Mouse (Mus musculus): ENCODE results near the gene Cartpt. TPM values are rescaled to one million over a fixed set of nuclear protein-coding genes. Genes with fewer than 3 reads are reported as not detected.
A peak's percentile ranks its signal among the peaks of the same experiment; 100 is the strongest.

Gene Cartpt
- total RNA-seq (2014; rRNA removed) (9.2 and 16.1 TPM in 2 replicates), polyA plus RNA-seq (2015; fragmentation: Nextera tagmentation; extraction: Ambion mirVana) (24.8 and 28.4 TPM in 2 replicates)

- ATAC-seq (ENCODE audit: low FRiP score) (no peak), DNase-seq (ENCODE audit: low spot score) (no peak)
- WGBS, result 44% methylated on average over 9 of the region's 9 CpGs
- Histone ChIP-seq H3K9me3 (ENCODE audit: low read length) (no peaks in the 10 kb centered on the region), H3K9ac (replicated peaks; ENCODE audit: low read length, poor library complexity, severe bottlenecking) (peak within 1 kb of the TSS; percentile 46; the same call in 1 of the 2 replicates), H3K27me3 (ENCODE audit: insufficient read depth, low read length) (peaks cover 23% of the 10 kb centered on the region), H3K4me1 (ENCODE audit: insufficient read depth, low read length) (no peaks in the 10 kb centered on the region), H3K4me2 (ENCODE audit: low read depth, low read length, poor library complexity, severe bottlenecking) (peak within 1 kb of the TSS; percentile 65), H3K4me3 (ENCODE audit: low read depth, low read length) (peak within 1 kb of the TSS; percentile 38), H3K27ac (ENCODE audit: low read depth, low read length) (no peak within 1 kb of the TSS), H3K36me3 (ENCODE audit: insufficient read depth, low read length) (no peaks in the 10 kb centered on the region)
- TF ChIP-seq CTCF (IDR thresholded peaks at IDR 0.05), result no peak
Measured at GRCm38 (mm10) chr13:99900965-99901364, at the start of gene Cartpt. Cartpt (minus strand) TSS chr13:99901091.

- H3K4me3 ChIP-seq (ENCODE audit: low read depth, low read length), result no peak overlapping the region
- no peaks in the 10 kb centered on the region for H3K4me1 ChIP-seq (ENCODE audit: insufficient read depth, low read length)
- H3K9ac ChIP-seq (replicated peaks; ENCODE audit: low read length, poor library complexity, severe bottlenecking), result 0 out of 2 replicates have a peak overlapping the region, but pooled peaks have one; percentile 0
- H3K27ac ChIP-seq (ENCODE audit: low read depth, low read length), result no peak overlapping the region
- WGBS, result 69% methylated on average over 4 of the region's 4 CpGs
- no peak overlapping the region for H3K4me2 ChIP-seq (ENCODE audit: low read depth, low read length, poor library complexity, severe bottlenecking)
- peaks cover 16% of the 10 kb centered on the region; the same call in 1 of the 2 replicates for H3K36me3 ChIP-seq (ENCODE audit: insufficient read depth, low read length)
- H3K9me3 ChIP-seq (ENCODE audit: low read length), result no peaks in the 10 kb centered on the region
- TF ChIP-seq CTCF (IDR thresholded peaks at IDR 0.05), result no peak
- no peak for ATAC-seq (ENCODE audit: low FRiP score)
- H3K27me3 ChIP-seq (ENCODE audit: insufficient read depth, low read length), result no peaks in the 10 kb centered on the region
- DNase-seq (ENCODE audit: low spot score), result peak; percentile 47
Measured at GRCm38 (mm10) chr13:99947417-99947816, 46.5 kb upstream of the Cartpt start.

- no peaks in the 10 kb centered on the region for H3K27me3 ChIP-seq (ENCODE audit: insufficient read depth, low read length)
- H3K4me3 ChIP-seq (ENCODE audit: low read depth, low read length), result no peak overlapping the region
- H3K9me3 ChIP-seq (ENCODE audit: low read length), result no peaks in the 10 kb centered on the region
- ATAC-seq (ENCODE audit: low FRiP score) (no peak), DNase-seq (ENCODE audit: low spot score) (no peak)
- H3K27ac ChIP-seq (ENCODE audit: low read depth, low read length), result no peak overlapping the region
- H3K36me3 ChIP-seq (ENCODE audit: insufficient read depth, low read length), result peaks cover 4% of the 10 kb centered on the region; the same call in 1 of the 2 replicates
- H3K4me1 ChIP-seq (ENCODE audit: insufficient read depth, low read length), result 0 out of 2 replicates have a peak, but pooled peaks cover 2% of the 10 kb centered on the region
- H3K9ac ChIP-seq (replicated peaks; ENCODE audit: low read length, poor library complexity, severe bottlenecking), result no peak overlapping the region
- H3K4me2 ChIP-seq (ENCODE audit: low read depth, low read length, poor library complexity, severe bottlenecking), result no peak overlapping the region
- peak; percentile 27 for TF ChIP-seq CTCF (IDR thresholded peaks at IDR 0.05)
- WGBS, result 95% methylated on average over 2 of the region's 2 CpGs
Measured at GRCm38 (mm10) chr13:99943525-99943924, 42.6 kb upstream of the Cartpt start.

GRCm38 (mm10) chr13:99940601-99941000 lies 39.7 kb upstream of the Cartpt start:
- Histone ChIP-seq H3K9ac (replicated peaks; ENCODE audit: low read length, poor library complexity, severe bottlenecking) (no peak overlapping the region), H3K27ac (ENCODE audit: low read depth, low read length) (no peak overlapping the region; the same call in 1 of the 2 replicates), H3K4me1 (ENCODE audit: insufficient read depth, low read length) (0 out of 2 replicates have a peak, but pooled peaks cover 2% of the 10 kb centered on the region), H3K4me3 (ENCODE audit: low read depth, low read length) (no peak overlapping the region), H3K9me3 (ENCODE audit: low read length) (no peaks in the 10 kb centered on the region), H3K4me2 (ENCODE audit: low read depth, low read length, poor library complexity, severe bottlenecking) (no peak overlapping the region), H3K27me3 (ENCODE audit: insufficient read depth, low read length) (no peaks in the 10 kb centered on the region), H3K36me3 (ENCODE audit: insufficient read depth, low read length) (peaks cover 4% of the 10 kb centered on the region; the same call in 1 of the 2 replicates)
- 3% methylated on average over 2 of the region's 2 CpGs for WGBS
- ATAC-seq (ENCODE audit: low FRiP score), result peak; percentile 85
- no peak for TF ChIP-seq CTCF (IDR thresholded peaks at IDR 0.05)
- peak; percentile 87 for DNase-seq (ENCODE audit: low spot score)

GRCm38 (mm10) chr13:99939320-99939671 lies 38.4 kb upstream of the Cartpt start:
- Histone ChIP-seq H3K4me3 (ENCODE audit: low read depth, low read length) (no peak overlapping the region), H3K27me3 (ENCODE audit: insufficient read depth, low read length) (no peaks in the 10 kb centered on the region), H3K36me3 (ENCODE audit: insufficient read depth, low read length) (peaks cover 2% of the 10 kb centered on the region; the same call in 1 of the 2 replicates), H3K4me1 (ENCODE audit: insufficient read depth, low read length) (0 out of 2 replicates have a peak, but pooled peaks cover 2% of the 10 kb centered on the region), H3K27ac (ENCODE audit: low read depth, low read length) (no peak overlapping the region), H3K9me3 (ENCODE audit: low read length) (no peaks in the 10 kb centered on the region), H3K9ac (replicated peaks; ENCODE audit: low read length, poor library complexity, severe bottlenecking) (no peak overlapping the region), H3K4me2 (ENCODE audit: low read depth, low read length, poor library complexity, severe bottlenecking) (no peak overlapping the region)
- DNase-seq (ENCODE audit: low spot score) (no peak), ATAC-seq (ENCODE audit: low FRiP score) (no peak)
- TF ChIP-seq CTCF (IDR thresholded peaks at IDR 0.05), result no peak
- 51% methylated on average over 8 of the region's 8 CpGs for WGBS

- H3K9me3 ChIP-seq (ENCODE audit: low read length), result no peaks in the 10 kb centered on the region
- no peaks in the 10 kb centered on the region for H3K27me3 ChIP-seq (ENCODE audit: insufficient read depth, low read length)
- H3K36me3 ChIP-seq (ENCODE audit: insufficient read depth, low read length), result no peaks in the 10 kb centered on the region
- no peak overlapping the region for H3K9ac ChIP-seq (replicated peaks; ENCODE audit: low read length, poor library complexity, severe bottlenecking)
- H3K4me3 ChIP-seq (ENCODE audit: low read depth, low read length), result no peak overlapping the region
- TF ChIP-seq CTCF (IDR thresholded peaks at IDR 0.05), result no peak
- 59% methylated on average over 10 of the region's 10 CpGs for WGBS
- DNase-seq (ENCODE audit: low spot score) (peak; percentile 72), ATAC-seq (ENCODE audit: low FRiP score) (no peak)
- no peak overlapping the region for H3K4me2 ChIP-seq (ENCODE audit: low read depth, low read length, poor library complexity, severe bottlenecking)
- H3K4me1 ChIP-seq (ENCODE audit: insufficient read depth, low read length), result 0 out of 2 replicates have a peak, but pooled peaks cover 2% of the 10 kb centered on the region
- H3K27ac ChIP-seq (ENCODE audit: low read depth, low read length), result no peak overlapping the region
Measured at GRCm38 (mm10) chr13:99938606-99939319, 37.9 kb upstream of the Cartpt start.
